Mouse (Mus musculus) heart, embryonic 13.5 days (tissue): ENCODE data around the gene Plcb1. TPM values are rescaled to one million over a fixed set of nuclear protein-coding genes. Genes with fewer than 3 reads are reported as not detected.

ENCODE experiments used
- ATAC-seq: fragments of 200-750 bp; cut with Nextera tagmentation; 2 replicates; pipeline ENCODE4 v1.8.0; 2017; ENCODE audit warnings: moderate TSS enrichment; ENCODE audit not compliant: insufficient number of reproducible peaks, low FRiP score, low TSS enrichment; ENCODE audit errors: extremely low read depth
- H3K27ac ChIP-seq: fragments of 300-500 bp; sonication (generic); replicated peaks from 2 replicates; pipeline ENCODE4 v1.5.1; 2015; ENCODE audit warnings: moderate library complexity, mild to moderate bottlenecking, inconsistent platforms
- H3K27me3 ChIP-seq: fragments of 300-500 bp; sonication (generic); replicated peaks from 2 replicates; pipeline ENCODE4 v1.6.1; 2015; ENCODE audit warnings: mild to moderate bottlenecking, inconsistent platforms
- H3K36me3 ChIP-seq: fragments of 300-500 bp; sonication (generic); 2 replicates; pipeline ENCODE4 v1.6.1; 2015; ENCODE audit warnings: mild to moderate bottlenecking, inconsistent platforms
- H3K4me1 ChIP-seq: fragments of 300-500 bp; sonication (generic); 2 replicates; pipeline ENCODE4 v1.6.1; 2015; ENCODE audit warnings: inconsistent platforms
- H3K4me2 ChIP-seq: fragments of 300-500 bp; sonication (generic); 2 replicates; pipeline ENCODE4 v1.6.1; 2015; ENCODE audit warnings: inconsistent platforms, mild to moderate bottlenecking, moderate library complexity
- H3K4me3 ChIP-seq: fragments of 300-500 bp; sonication (generic); 2 replicates; pipeline ENCODE4 v1.5.1; 2015; ENCODE audit warnings: moderate library complexity, mild to moderate bottlenecking, inconsistent platforms
- H3K9ac ChIP-seq: fragments of 300-500 bp; sonication (generic); 2 replicates; pipeline ENCODE4 v1.6.1; 2015; ENCODE audit warnings: inconsistent platforms, mild to moderate bottlenecking, moderate library complexity
- H3K9me3 ChIP-seq: fragments of 300-500 bp; sonication (generic); 2 replicates; pipeline ENCODE4 v1.6.1; 2016; ENCODE audit warnings: inconsistent platforms
- whole genome bisulfite sequencing: fragments of 180-500 bp; shearing (Covaris S2); methylation state at CpG from one replicate; pipeline ENCODE4 v1.1.7; 2015; ENCODE audit warnings: mixed read lengths; 5-methylcytosine and 5-hydroxymethylcytosine counted together
- polyA plus RNA-seq: library from polyadenylated mRNA; unstranded; fragments of >200 nt; fragmentation: Nextera tagmentation; extraction: Ambion mirVana; gene quantifications from 2 replicates; pipeline ENCODE4 v1.2.1, GENCODE M21; 2015

Plcb1 gene
- 3.9 and 5.9 TPM in 2 replicates for polyA plus RNA-seq

DNA sequence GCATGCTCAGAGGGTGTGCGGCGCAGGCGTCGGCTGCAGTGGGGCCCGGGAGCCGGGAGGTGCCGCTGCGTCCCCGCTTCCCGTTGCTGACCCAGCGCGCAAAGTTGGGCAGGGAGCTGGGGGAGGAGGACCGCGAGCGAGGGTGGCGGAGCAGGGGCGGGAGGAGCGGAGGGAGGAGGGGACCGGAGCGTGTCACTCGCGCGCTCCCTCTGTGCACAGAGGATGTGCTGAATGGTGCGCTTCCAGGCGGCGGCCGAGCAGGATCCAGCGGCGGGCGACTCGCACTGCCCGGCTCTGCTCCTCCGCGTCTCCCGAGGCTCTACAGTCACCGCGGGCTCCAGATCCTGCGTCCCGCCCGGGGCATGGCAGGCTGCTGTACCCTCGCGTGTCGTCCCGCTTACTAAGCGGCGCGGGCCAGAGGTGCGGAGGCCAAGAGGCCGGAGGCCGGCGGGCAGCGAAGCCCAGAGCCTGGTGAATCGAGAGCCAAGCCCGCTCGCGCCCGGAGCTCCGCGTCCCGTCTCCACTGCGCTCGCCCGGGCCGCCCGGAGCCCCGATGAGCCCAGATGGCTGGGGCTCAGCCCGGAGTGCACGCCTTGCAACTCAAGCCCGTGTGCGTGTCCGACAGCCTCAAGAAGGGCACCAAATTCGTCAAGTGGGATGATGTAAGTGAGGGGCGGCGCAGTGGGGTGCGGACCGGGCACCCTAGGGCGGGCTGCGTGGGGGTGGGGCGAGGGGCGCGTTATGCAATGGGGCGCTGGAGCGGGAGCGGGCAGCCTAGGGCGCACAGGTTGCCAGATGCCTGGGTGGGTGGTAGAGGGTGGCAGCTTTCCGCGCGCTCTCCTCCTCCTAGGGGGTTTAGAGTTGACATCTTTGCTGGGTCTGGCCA lies at the start of gene Plcb1:
Plcb1 (plus strand) TSS at position 98 of the 886 bp plus-strand sequence.
- Histone ChIP-seq H3K4me3 (peak within 1 kb of the TSS; percentile 78), H3K4me2 (peak within 1 kb of the TSS; percentile 95), H3K4me1 (peaks cover 10% of the 10 kb centered on the region), H3K9me3 (no peaks in the 10 kb centered on the region), H3K9ac (peak within 1 kb of the TSS; percentile 86), H3K27me3 (peaks cover 18% of the 10 kb centered on the region), H3K36me3 (no peaks in the 10 kb centered on the region), H3K27ac (no peak within 1 kb of the TSS)
- under 1% methylated on average over 83 of the region's 88 CpGs for WGBS
- ATAC-seq = peak; percentile 89

DNA sequence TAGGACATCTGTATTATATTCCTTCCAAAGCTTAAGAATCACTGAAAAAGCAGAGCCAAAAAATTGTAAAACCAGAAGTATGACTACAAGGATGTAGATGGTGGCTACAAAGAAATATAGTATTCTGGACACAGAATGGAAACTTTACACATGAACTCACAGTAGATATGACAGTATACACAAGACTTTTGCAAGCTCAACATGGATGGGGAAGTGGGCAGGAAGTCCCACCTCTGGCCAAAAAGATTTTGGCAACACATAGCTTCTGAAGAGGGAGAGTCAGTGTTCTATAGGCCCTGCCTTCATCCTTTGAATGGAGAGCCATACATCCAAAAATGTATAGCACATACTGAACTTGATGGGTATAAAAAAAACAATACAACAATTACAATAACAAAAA lies 30.3 kb upstream of the Plcb1 start:
- H3K27me3 ChIP-seq = no peaks in the 10 kb centered on the region
- no peak overlapping the region for H3K27ac ChIP-seq
- H3K4me1 ChIP-seq = no peaks in the 10 kb centered on the region
- ATAC-seq = no peak
- no peak overlapping the region for H3K9ac ChIP-seq
- no peak overlapping the region for H3K4me2 ChIP-seq
- H3K9me3 ChIP-seq = no peaks in the 10 kb centered on the region
- H3K36me3 ChIP-seq = no peaks in the 10 kb centered on the region
- no peak overlapping the region for H3K4me3 ChIP-seq

DNA sequence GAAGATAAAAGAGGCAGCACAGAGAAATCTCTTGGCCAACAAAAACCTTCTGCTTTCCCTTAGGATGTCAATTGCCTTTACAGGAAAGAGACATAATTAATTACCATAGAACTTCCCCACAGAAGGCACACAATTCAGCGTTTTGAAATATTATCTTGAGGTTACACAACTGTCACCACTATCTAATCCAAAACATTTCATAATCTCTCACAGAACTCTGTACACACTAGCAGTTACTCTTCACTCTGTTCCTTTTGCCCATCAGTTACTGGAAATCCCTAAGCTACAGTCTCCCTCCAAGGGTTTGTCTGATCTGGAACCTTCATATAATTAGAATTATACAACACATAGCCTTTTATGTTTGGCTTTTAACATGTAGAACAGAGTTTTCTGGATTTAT lies 29.8 kb upstream of the Plcb1 start:
- Histone ChIP-seq H3K9me3 (no peaks in the 10 kb centered on the region), H3K27me3 (no peaks in the 10 kb centered on the region), H3K36me3 (no peaks in the 10 kb centered on the region), H3K27ac (no peak overlapping the region), H3K4me2 (no peak overlapping the region), H3K9ac (no peak overlapping the region), H3K4me1 (no peaks in the 10 kb centered on the region), H3K4me3 (no peak overlapping the region)
- no peak for ATAC-seq
- WGBS = 49% methylated on average over 1 of the region's 1 CpGs

DNA sequence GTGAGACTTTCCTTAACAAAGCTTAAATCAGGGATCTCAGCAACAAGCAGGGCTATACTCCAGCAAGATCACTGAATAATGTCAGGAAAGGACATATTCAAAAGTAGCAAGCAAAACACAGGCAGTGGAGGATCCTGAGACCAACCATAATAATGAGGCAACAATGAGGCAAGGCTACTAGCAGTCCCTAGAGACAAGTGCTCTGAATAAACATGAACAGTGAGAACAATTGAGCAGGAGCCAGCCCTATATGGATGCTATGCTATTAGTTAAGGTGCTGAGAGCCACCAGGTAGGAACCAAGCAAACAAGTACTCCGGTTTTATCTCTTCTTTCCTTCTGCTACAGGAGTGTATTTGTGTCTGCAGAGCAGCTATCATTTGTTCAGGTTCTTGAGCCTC lies 24.8 kb upstream of the Plcb1 start:
- Histone ChIP-seq H3K27me3 (no peaks in the 10 kb centered on the region), H3K9me3 (no peaks in the 10 kb centered on the region), H3K4me3 (no peak overlapping the region), H3K36me3 (no peaks in the 10 kb centered on the region), H3K4me1 (no peaks in the 10 kb centered on the region), H3K27ac (no peak overlapping the region), H3K9ac (no peak overlapping the region), H3K4me2 (no peak overlapping the region)
- ATAC-seq = no peak
- 75% methylated on average over 1 of the region's 1 CpGs for WGBS

DNA sequence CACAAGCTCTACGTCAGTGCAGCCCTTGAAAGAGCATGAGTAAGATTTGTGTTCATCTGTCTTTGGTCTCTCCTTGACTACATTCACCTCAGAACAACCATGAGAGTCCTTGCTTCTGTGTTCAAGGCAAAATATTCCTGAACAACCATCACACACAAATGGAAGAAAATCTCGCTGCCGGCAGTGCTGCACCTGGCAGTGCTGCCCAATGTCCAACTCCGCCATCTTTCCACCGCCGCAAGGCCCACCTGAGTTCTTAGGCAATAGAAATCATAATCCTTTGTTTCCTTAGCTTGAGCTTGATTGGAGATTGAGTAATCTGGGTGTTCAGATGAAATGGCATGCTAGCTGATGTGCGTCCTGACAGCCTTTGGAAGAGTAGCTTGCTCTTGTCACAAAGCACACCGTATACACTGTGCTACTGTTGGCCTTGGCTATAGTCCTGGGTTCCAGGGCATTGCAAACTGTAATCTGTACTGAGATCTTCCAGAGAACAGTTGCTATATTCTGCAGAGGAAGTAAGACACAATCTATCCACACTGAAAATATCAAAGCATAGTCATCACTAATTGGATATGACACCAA lies 22.4 kb upstream of the Plcb1 start:
- H3K27ac ChIP-seq = no peak overlapping the region
- H3K4me2 ChIP-seq = no peak overlapping the region
- no peak overlapping the region for H3K4me3 ChIP-seq
- no peak overlapping the region for H3K9ac ChIP-seq
- H3K36me3 ChIP-seq = no peaks in the 10 kb centered on the region
- 86% methylated on average over 8 of the region's 8 CpGs for WGBS
- no peaks in the 10 kb centered on the region for H3K4me1 ChIP-seq
- H3K27me3 ChIP-seq = no peaks in the 10 kb centered on the region
- ATAC-seq = no peak
- H3K9me3 ChIP-seq = no peaks in the 10 kb centered on the region

DNA sequence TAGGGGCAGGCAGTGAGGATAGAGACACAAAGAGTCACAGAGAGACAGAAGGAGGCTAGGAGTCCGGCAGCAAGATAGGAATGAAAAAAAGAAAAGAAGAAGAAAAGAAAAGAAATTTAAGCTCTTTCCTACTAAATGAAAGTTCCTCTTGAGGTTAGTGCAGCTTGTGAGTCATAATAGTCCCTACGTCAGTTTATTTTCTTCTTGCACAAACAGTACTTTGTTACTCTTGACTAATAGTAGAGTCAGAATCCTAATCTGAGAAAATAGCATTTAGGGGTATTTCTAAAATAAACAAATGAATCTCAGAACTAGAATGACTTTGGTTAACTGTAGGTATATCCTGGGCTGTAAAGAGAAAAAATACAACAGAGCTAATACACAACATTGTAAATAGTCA lies 21.4 kb upstream of the Plcb1 start:
- Histone ChIP-seq H3K4me1 (no peaks in the 10 kb centered on the region), H3K36me3 (no peaks in the 10 kb centered on the region), H3K4me3 (no peak overlapping the region), H3K9me3 (no peaks in the 10 kb centered on the region), H3K9ac (no peak overlapping the region), H3K4me2 (no peak overlapping the region), H3K27ac (no peak overlapping the region), H3K27me3 (no peaks in the 10 kb centered on the region)
- ATAC-seq = no peak
- WGBS = 81% methylated on average over 2 of the region's 2 CpGs

DNA sequence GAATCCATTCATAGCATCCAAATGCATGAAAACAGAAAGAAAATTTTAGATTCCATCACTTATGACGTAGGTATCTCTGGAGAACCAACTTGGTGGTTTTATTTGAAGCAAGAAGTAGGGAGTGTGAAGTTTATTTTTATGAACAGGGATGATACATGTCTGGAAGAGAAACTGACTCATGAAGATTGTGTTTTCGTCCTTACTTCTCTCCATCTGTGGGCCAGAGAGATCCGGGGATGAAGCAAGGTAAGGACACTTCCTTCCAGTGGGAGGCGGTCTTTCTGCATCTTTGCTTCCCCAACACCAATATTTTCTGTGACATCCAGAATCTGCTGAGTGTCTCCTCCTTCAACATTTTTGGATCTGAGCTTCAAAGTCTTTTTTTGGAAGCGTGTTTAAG lies 6.0 kb upstream of the Plcb1 start:
- no peak overlapping the region for H3K9ac ChIP-seq
- WGBS = 60% methylated on average over 5 of the region's 5 CpGs
- H3K4me2 ChIP-seq = no peak overlapping the region
- H3K4me1 ChIP-seq = no peaks in the 10 kb centered on the region
- H3K36me3 ChIP-seq = no peaks in the 10 kb centered on the region
- peaks cover 2% of the 10 kb centered on the region for H3K27me3 ChIP-seq
- no peak for ATAC-seq
- no peak overlapping the region for H3K27ac ChIP-seq
- no peak overlapping the region for H3K4me3 ChIP-seq
- no peaks in the 10 kb centered on the region for H3K9me3 ChIP-seq

DNA sequence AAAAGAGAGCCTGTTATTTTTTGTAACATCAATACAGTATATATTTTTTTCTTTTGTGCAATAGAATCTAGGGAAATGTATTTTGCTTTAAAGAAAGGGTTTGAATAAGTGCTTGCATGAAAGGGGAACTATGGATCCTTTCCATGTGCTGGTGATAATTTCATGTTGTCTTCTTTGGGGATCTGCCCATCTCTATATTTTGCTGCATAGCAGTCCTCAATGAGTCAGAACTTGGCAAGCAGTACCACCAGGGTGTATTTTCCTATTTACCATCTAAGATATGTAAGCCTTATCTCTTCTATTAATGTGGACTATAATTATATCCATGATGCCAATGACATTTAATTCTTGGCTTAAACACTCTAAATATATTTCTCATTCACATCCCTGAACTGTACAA lies 5.6 kb upstream of the Plcb1 start:
- Histone ChIP-seq H3K27me3 (peaks cover 5% of the 10 kb centered on the region), H3K9ac (no peak overlapping the region), H3K9me3 (no peaks in the 10 kb centered on the region), H3K36me3 (no peaks in the 10 kb centered on the region), H3K4me1 (no peaks in the 10 kb centered on the region), H3K27ac (no peak overlapping the region), H3K4me3 (no peak overlapping the region), H3K4me2 (no peak overlapping the region)
- ATAC-seq = no peak

DNA sequence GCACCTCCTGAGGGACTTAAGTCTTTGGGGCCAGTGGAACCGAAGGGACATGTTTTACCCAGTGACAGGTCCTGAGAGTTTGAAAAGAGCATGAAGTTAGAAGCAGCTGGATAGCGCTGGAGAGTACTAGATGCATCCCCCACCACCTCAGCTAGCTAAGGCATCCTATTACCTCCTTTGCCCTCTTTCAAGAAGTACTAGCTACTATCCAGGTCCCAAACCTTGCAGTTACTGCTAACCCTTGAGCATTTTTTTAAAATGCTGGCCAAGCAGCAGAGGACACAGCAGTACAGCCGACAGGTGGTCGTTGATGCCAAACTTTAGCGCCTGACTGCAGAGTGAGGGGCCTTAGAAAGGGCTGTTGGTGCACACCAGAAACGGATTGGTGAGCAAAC lies 986 bp downstream of the Plcb1 start:
- ATAC-seq = no peak
- Histone ChIP-seq H3K36me3 (no peaks in the 10 kb centered on the region), H3K9me3 (no peaks in the 10 kb centered on the region), H3K27me3 (peaks cover 18% of the 10 kb centered on the region), H3K9ac (peak overlapping the region; percentile 86), H3K4me2 (peak overlapping the region; percentile 95), H3K4me1 (peaks cover 10% of the 10 kb centered on the region), H3K4me3 (peak overlapping the region; percentile 78), H3K27ac (no peak overlapping the region)
- 15% methylated on average over 6 of the region's 6 CpGs for WGBS

DNA sequence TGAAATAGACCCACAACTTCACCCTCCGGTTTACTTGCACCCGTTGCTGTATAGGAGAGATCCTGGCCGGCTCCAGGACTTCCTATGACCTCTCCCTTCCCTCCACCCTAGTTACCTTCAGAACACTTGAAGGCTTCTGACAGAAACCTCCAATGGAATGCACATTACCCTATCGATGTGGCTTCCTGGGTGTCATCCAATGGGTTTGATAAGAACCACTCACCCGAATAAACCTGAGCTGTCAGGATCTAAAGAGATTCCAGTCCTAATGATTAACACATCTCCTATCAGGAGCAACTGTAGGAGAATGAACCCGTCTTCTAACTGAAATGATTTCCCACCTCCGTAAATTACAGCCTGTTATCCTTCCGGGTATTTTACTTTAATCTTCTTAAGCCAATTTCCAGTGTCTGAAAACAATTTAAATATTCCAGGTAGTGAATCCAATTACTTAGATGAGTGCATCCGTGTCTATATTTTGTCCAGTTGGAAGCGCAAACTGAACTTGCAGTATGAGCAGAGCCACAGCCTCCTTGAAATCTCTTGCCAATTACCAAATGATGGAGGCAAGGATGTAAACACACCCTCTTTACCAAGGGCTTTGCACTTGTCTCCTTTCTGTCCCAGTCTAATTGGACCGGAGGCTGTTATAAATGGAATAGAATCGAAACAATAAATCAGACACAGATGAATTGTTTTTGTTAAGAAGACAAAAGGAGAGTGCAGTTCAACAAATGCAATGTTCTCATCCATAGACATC lies 1.6 kb downstream of the Plcb1 start:
- H3K27me3 ChIP-seq = peaks cover 18% of the 10 kb centered on the region
- H3K9me3 ChIP-seq = no peaks in the 10 kb centered on the region
- H3K4me3 ChIP-seq = peak overlapping the region; percentile 78
- peak overlapping the region; percentile 86; the same call in 1 of the 2 replicates for H3K9ac ChIP-seq
- peaks cover 10% of the 10 kb centered on the region for H3K4me1 ChIP-seq
- WGBS = 49% methylated on average over 12 of the region's 12 CpGs
- no peak overlapping the region for H3K27ac ChIP-seq
- ATAC-seq = no peak
- H3K4me2 ChIP-seq = peak overlapping the region; percentile 95
- H3K36me3 ChIP-seq = no peaks in the 10 kb centered on the region

DNA sequence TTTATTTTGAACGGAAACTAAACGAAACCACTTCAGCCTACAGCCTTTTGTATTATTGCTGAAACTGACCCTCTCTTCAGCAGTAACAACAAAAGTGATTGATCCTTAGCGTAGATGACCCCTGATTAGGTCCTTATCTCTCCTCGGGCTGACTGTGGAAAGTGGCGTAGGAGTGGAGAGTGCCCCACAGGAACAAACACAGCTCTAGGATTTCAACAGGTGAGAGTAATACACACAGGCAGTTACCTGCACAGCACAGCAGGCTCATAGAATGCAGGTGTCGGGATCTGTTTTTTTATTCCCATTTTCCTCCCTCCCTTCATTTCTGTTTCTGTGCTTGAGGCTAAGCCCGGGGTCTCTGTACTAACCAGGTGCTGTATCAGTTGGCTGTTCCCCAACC lies 7.1 kb downstream of the Plcb1 start:
- WGBS = 52% methylated on average over 7 of the region's 7 CpGs
- no peak for ATAC-seq
- H3K36me3 ChIP-seq = no peaks in the 10 kb centered on the region
- H3K9ac ChIP-seq = no peak overlapping the region
- no peaks in the 10 kb centered on the region for H3K27me3 ChIP-seq
- no peaks in the 10 kb centered on the region for H3K9me3 ChIP-seq
- peak overlapping the region; percentile 33 for H3K4me2 ChIP-seq
- no peak overlapping the region for H3K4me3 ChIP-seq
- H3K27ac ChIP-seq = no peak overlapping the region
- H3K4me1 ChIP-seq = peaks cover 4% of the 10 kb centered on the region; the same call in 1 of the 2 replicates
